Mouse (Mus musculus) thymus, adult 2 months (tissue): ENCODE results near the gene Ccdc34. TPM values are rescaled to one million over a fixed set of nuclear protein-coding genes. Genes with fewer than 3 reads are reported as not detected.

Experiments
- DNase-seq: peaks from one replicate; pipeline ENCODE4 v3.0.0; 2021
- H3K27ac ChIP-seq: fragments of 200-500 bp; 2 replicates; pipeline ENCODE4 v1.5.1; 2012; ENCODE audit warnings: low read length, control low read depth; ENCODE audit not compliant: control insufficient read depth, insufficient read depth
- H3K27me3 ChIP-seq: fragments of 200-500 bp; 2 replicates; pipeline ENCODE4 v1.6.1; 2012; ENCODE audit warnings: mild to moderate bottlenecking, low read length, moderate library complexity, mixed read lengths; ENCODE audit not compliant: control insufficient read depth, insufficient read depth
- H3K36me3 ChIP-seq: fragments of 200-500 bp; 2 replicates; pipeline ENCODE4 v1.6.1; 2012; ENCODE audit warnings: mild to moderate bottlenecking, low read length, moderate library complexity; ENCODE audit not compliant: control insufficient read depth, insufficient read depth
- H3K4me1 ChIP-seq: fragments of 200-500 bp; replicated peaks from 2 replicates; pipeline ENCODE4 v1.6.1; 2012; ENCODE audit warnings: low read length; ENCODE audit not compliant: control insufficient read depth, insufficient read depth
- H3K4me3 ChIP-seq: fragments of 200-500 bp; 2 replicates; pipeline ENCODE4 v1.5.1; 2012; ENCODE audit warnings: mild to moderate bottlenecking, low read length, control low read depth, moderate library complexity; ENCODE audit not compliant: control insufficient read depth, insufficient read depth
- CTCF ChIP-seq: fragments of 200-500 bp; IDR thresholded peaks from 2 replicates; pipeline ENCODE4 v1.5.1; 2012; ENCODE audit warnings: mild to moderate bottlenecking, control low read depth, low read length, moderate library complexity, borderline replicate concordance; ENCODE audit not compliant: control insufficient read depth, poor library complexity, insufficient read depth; ENCODE audit errors: extremely low read depth
- POLR2A ChIP-seq: fragments of 200-500 bp; IDR thresholded peaks from 2 replicates; pipeline ENCODE4 v1.6.1; 2012; ENCODE audit warnings: mild to moderate bottlenecking, low read length, control low read depth, moderate library complexity; ENCODE audit not compliant: control insufficient read depth, poor library complexity, insufficient read depth; ENCODE audit errors: extremely low read depth
- WGBS: fragments of 180-500 bp; shearing (Covaris S2); methylation state at CpG from one replicate; pipeline ENCODE4 v1.1.7; 2018; 5-methylcytosine and 5-hydroxymethylcytosine counted together
- polyA plus RNA-seq: library from polyadenylated mRNA; depleted of rRNA; stranded (reverse); fragments of >200 nt; gene quantifications from 2 replicates; pipeline ENCODE4 v1.2.3, GENCODE M21; 2012; rRNA removed

Gene Ccdc34
- polyA plus RNA-seq, result 17.8 and 20.7 TPM in 2 replicates

- WGBS, result under 1% methylated on average over 55 of the region's 55 CpGs
- peak; percentile 90 for DNase-seq
- H3K27ac ChIP-seq, result no peak within 1 kb of the TSS
- H3K4me3 ChIP-seq, result peak within 1 kb of the TSS; percentile 74
- H3K4me1 ChIP-seq, result no peaks in the 10 kb centered on the region
- H3K27me3 ChIP-seq, result no peaks in the 10 kb centered on the region
- peaks cover 9% of the 10 kb centered on the region; the same call in 1 of the 2 replicates for H3K36me3 ChIP-seq
- TF ChIP-seq CTCF (0 out of 2 replicates have a peak, but pooled peaks have one; percentile 19), POLR2A (peak; percentile 67)
Observed at GRCm38 (mm10) chr2:110017616-110018505, at the start of gene Ccdc34. TSS of gene Ccdc34 (plus strand) at chr2:110017817.

- no peaks in the 10 kb centered on the region for H3K4me1 ChIP-seq
- 94% methylated on average over 3 of the region's 3 CpGs for WGBS
- DNase-seq, result no peak
- H3K27me3 ChIP-seq, result no peaks in the 10 kb centered on the region
- no peaks in the 10 kb centered on the region for H3K36me3 ChIP-seq
- TF ChIP-seq CTCF (no peak), POLR2A (no peak)
- no peak overlapping the region for H3K27ac ChIP-seq
- no peak overlapping the region for H3K4me3 ChIP-seq
Observed at GRCm38 (mm10) chr2:109969381-109969780, 48.2 kb upstream of the Ccdc34 start.

DNA sequence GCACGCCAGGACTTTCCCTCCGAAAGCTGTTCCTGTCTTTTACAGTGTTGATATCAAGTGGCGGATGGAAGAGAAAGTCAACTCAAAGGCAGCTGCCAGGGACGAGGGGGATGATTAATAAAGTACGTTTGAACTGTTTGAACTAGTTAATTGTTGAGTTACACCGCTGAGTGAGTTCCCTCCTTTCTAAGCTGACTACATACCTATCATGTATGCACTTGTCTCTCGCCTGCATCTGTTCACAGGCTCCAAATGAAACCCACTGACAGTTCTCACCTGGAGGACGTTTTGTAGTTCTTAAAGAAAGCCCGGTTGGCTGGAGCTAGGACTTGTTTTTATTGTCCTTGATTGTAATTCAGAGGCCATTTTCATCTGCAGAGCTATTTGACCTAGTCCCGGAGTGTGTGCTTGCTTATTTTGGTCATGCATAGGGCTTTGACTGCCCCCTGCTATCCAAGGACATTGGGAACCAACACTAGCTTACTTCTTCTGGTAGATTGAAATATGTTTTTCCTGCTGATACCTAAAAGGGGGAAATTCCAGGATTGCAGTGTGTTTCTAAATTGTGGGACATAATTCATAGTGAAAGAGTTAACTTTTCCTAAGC is 47.6 kb upstream of the Ccdc34 start:
- Histone ChIP-seq H3K27ac (no peak overlapping the region), H3K36me3 (no peaks in the 10 kb centered on the region), H3K4me3 (no peak overlapping the region), H3K27me3 (no peaks in the 10 kb centered on the region), H3K4me1 (no peaks in the 10 kb centered on the region)
- WGBS, result 90% methylated on average over 10 of the region's 10 CpGs
- TF ChIP-seq CTCF, result no peak
- no peak for TF ChIP-seq POLR2A
- no peak for DNase-seq

DNA sequence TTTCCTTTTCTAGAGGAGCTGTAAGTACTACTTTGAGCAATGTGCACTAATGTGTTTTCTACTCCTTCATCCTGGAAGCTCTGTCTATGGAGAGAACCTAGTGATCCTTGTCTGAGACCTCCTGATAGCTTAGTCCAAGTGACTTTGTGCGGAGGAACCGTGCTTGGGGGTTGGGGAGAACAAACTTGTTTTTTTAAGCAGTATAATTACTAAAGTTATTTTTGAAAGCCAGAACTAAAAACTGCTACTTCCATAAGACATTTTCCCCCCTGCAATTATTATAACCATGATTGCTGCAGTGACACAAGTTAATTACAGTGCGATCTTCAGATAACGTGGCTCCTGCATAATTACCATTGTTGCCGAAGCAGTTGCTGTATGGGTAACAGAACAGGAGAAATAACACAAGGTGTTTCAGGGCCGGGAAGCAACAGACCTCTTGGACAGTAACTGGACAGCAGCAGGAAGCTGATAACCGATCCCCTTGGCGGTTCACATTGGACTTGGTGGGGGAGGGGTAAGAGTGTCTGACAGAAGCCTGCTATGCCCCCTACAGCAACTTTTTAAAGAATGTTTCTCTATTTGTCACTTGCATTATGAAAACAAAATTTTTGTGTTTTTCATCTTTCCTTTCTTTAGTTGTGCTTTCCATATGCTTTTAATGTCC is 46.7 kb upstream of the Ccdc34 start:
- DNase-seq, result no peak
- TF ChIP-seq POLR2A (no peak), CTCF (no peak)
- no peaks in the 10 kb centered on the region for H3K4me1 ChIP-seq
- H3K27ac ChIP-seq, result no peak overlapping the region
- no peaks in the 10 kb centered on the region for H3K36me3 ChIP-seq
- H3K4me3 ChIP-seq, result no peak overlapping the region
- no peaks in the 10 kb centered on the region for H3K27me3 ChIP-seq
- WGBS, result 89% methylated on average over 8 of the region's 8 CpGs

- Histone ChIP-seq H3K27me3 (no peaks in the 10 kb centered on the region), H3K4me1 (no peaks in the 10 kb centered on the region), H3K27ac (no peak overlapping the region), H3K36me3 (no peaks in the 10 kb centered on the region), H3K4me3 (no peak overlapping the region)
- no peak for DNase-seq
- 86% methylated on average over 2 of the region's 2 CpGs for WGBS
- no peak for TF ChIP-seq CTCF
- no peak for TF ChIP-seq POLR2A
Observed at GRCm38 (mm10) chr2:109972310-109972709, 45.3 kb upstream of the Ccdc34 start.

DNA sequence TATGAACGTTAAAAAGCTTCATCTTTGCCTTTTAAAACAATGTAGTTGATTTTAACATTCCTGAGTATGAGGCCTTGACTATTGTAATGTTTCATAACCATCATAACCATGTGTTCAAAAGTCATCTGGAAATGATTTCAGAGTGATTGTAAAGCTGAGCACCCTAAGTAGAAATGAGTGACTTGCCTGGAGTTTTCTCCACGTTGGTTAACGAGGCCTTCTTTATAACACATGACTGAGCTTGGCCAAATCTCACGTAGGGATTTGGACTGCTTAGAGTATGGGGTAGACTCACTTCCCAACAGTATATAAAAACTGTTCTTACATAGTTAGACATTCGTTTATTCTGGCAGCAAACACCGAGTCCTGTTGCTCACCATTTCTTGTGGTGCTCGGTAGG is 44.7 kb upstream of the Ccdc34 start:
- no peaks in the 10 kb centered on the region for H3K27me3 ChIP-seq
- TF ChIP-seq CTCF, result no peak
- no peak for TF ChIP-seq POLR2A
- H3K36me3 ChIP-seq, result no peaks in the 10 kb centered on the region
- H3K27ac ChIP-seq, result no peak overlapping the region
- H3K4me1 ChIP-seq, result no peaks in the 10 kb centered on the region
- no peak for DNase-seq
- WGBS, result 91% methylated on average over 7 of the region's 7 CpGs
- H3K4me3 ChIP-seq, result no peak overlapping the region
